In the genomic region with DNA sequence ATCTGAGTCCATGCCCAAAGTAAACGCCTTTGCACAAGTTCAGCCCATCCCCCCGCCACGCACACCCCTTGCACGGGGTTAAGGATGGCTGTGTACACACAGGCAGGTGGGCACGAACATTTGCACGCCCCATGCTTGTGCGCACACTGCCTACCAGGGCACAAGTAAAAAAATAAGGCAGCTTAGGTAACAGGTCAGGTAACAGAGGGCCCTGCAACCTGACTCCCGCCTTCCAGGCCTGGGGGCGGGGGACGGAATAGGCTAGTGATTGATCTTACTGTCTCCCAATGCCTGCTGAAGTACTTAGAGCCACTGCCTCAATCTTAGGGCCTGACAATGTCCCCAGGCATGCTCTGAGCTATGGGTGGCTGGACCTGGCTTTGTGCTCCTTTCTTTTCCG, we compare ENCODE assay signal across 15 mouse cellular contexts. TPM values are rescaled to one million over a fixed set of nuclear protein-coding genes. Genes with fewer than 3 reads are reported as not detected.
A peak's percentile ranks its signal among the peaks of the same experiment; 100 is the strongest.
DNase-seq lines count a peak whose midpoint lies in the region; ATAC-seq and TF ChIP-seq lines count a peak whose summit lies in the region.
"Had no signal": no experiment of that assay in that cellular context is flagged by ENCODE, and none has a peak within 500 bp of the region (broad histone marks: within the 10 kb centered on the region; RNA-seq: fewer than 3 reads in every experiment).

No protein-coding gene starts in this region.

- 39% methylated on average over 11 of the region's 11 CpGs for WGBS in lung, postnatal 0 days
- WGBS in intestine, embryonic 16.5 days: 39% methylated on average over 11 of the region's 11 CpGs
- WGBS in stomach, postnatal 0 days: 38% methylated on average over 11 of the region's 11 CpGs
- 59% methylated on average over 11 of the region's 11 CpGs for WGBS in forebrain, embryonic 16.5 days

- no peak overlapping the region for H3K4me3 ChIP-seq in lung, postnatal 0 days (ENCODE audit: low read depth, low read length)
- peak overlapping the region; percentile 37 for H3K4me3 ChIP-seq in intestine, embryonic 16.5 days (ENCODE audit: low read length)
- no peak overlapping the region for H3K4me3 ChIP-seq in stomach, postnatal 0 days (ENCODE audit: low read depth, low read length)
- H3K4me3 ChIP-seq in forebrain, embryonic 16.5 days (replicated peaks; ENCODE audit: low read length): no peak overlapping the region
- H3K4me3 ChIP-seq: midbrain, embryonic 12.5 days; neural tube, embryonic 13.5 days had no signal

- no peak for DNase-seq in lung, postnatal 0 days (ENCODE audit: low spot score)
- DNase-seq in lung, postnatal 4 days: no peak
- peak; percentile 32 for DNase-seq in embryo, embryonic 9.5 days (ENCODE audit: extremely low spot score)
- no peak for DNase-seq in stomach, postnatal 0 days (ENCODE audit: low spot score)
- no peak for DNase-seq in layer of hippocampus, adult 8-10 months (ENCODE audit: low spot score in 2 of 2)
- DNase-seq: cerebellum, adult 18-20 months; heart, adult 18-20 months; heart, postnatal 36 days; layer of hippocampus, postnatal 36 days had no signal

- ATAC-seq in lung, postnatal 0 days: no peak
- peak; percentile 15; the same call in 1 of the 2 replicates for ATAC-seq in intestine, embryonic 16.5 days
- ATAC-seq in stomach, postnatal 0 days (ENCODE audit: low FRiP score, low TSS enrichment): no peak
- ATAC-seq in forebrain, embryonic 16.5 days: no peak

- peak overlapping the region; percentile 38; the same call in 1 of the 2 replicates for H3K4me2 ChIP-seq in lung, postnatal 0 days (replicated peaks; ENCODE audit: low read depth, low read length)
- H3K4me2 ChIP-seq in intestine, embryonic 16.5 days (ENCODE audit: low read depth, low read length): peak overlapping the region; percentile 48
- H3K4me2 ChIP-seq in stomach, postnatal 0 days (replicated peaks; ENCODE audit: low read depth): peak overlapping the region; percentile 39; the same call in 1 of the 2 replicates
- H3K4me2 ChIP-seq in forebrain, embryonic 16.5 days (ENCODE audit: low read length): no peak overlapping the region
- H3K4me2 ChIP-seq: midbrain, embryonic 12.5 days; neural tube, embryonic 13.5 days had no signal

- H3K27ac ChIP-seq in lung, postnatal 0 days (ENCODE audit: low read length): peak overlapping the region; percentile 47; the same call in 1 of the 2 replicates
- peak overlapping the region; percentile 90 for H3K27ac ChIP-seq in intestine, embryonic 16.5 days (ENCODE audit: low read length)
- peak overlapping the region; percentile 70 for H3K27ac ChIP-seq in stomach, postnatal 0 days (replicated peaks)
- H3K27ac ChIP-seq in forebrain, embryonic 16.5 days (ENCODE audit: low read length): no peak overlapping the region
- H3K27ac ChIP-seq: midbrain, embryonic 12.5 days; neural tube, embryonic 13.5 days had no signal

- peaks cover 6% of the 10 kb centered on the region; the same call in 1 of the 2 replicates for H3K4me1 ChIP-seq in lung, postnatal 0 days (ENCODE audit: insufficient read depth, low read depth, low read length)
- peaks cover 11% of the 10 kb centered on the region for H3K4me1 ChIP-seq in intestine, embryonic 16.5 days (ENCODE audit: control insufficient read depth, insufficient read depth, low read length)
- H3K4me1 ChIP-seq in stomach, postnatal 0 days (replicated peaks; ENCODE audit: control insufficient read depth, insufficient read depth): peaks cover 10% of the 10 kb centered on the region
- no peaks in the 10 kb centered on the region for H3K4me1 ChIP-seq in forebrain, embryonic 16.5 days (replicated peaks; ENCODE audit: control insufficient read depth, insufficient read depth, low read length)
- H3K4me1 ChIP-seq: midbrain, embryonic 12.5 days; neural tube, embryonic 13.5 days had no signal

- no peak for TF ChIP-seq CTCF in lung, postnatal 0 days (IDR thresholded peaks at IDR 0.05)
- no peak for TF ChIP-seq CTCF in stomach, postnatal 0 days (IDR thresholded peaks at IDR 0.05; ENCODE audit: low read depth)

- no peaks in the 10 kb centered on the region for H3K36me3 ChIP-seq in lung, postnatal 0 days (ENCODE audit: insufficient read depth, low read length)
- no peaks in the 10 kb centered on the region for H3K36me3 ChIP-seq in intestine, embryonic 16.5 days (ENCODE audit: control insufficient read depth, insufficient read depth, low read length)
- H3K36me3 ChIP-seq in stomach, postnatal 0 days (ENCODE audit: control insufficient read depth, insufficient read depth, low read length): no peaks in the 10 kb centered on the region
- no peaks in the 10 kb centered on the region for H3K36me3 ChIP-seq in forebrain, embryonic 16.5 days (ENCODE audit: control insufficient read depth, insufficient read depth)
- H3K36me3 ChIP-seq: midbrain, embryonic 12.5 days; neural tube, embryonic 13.5 days had no signal

- no peaks in the 10 kb centered on the region for H3K27me3 ChIP-seq in lung, postnatal 0 days (replicated peaks; ENCODE audit: insufficient read depth, low read length)
- no peaks in the 10 kb centered on the region for H3K27me3 ChIP-seq in intestine, embryonic 16.5 days (replicated peaks; ENCODE audit: control insufficient read depth, insufficient read depth, low read length)
- no peaks in the 10 kb centered on the region for H3K27me3 ChIP-seq in stomach, postnatal 0 days (ENCODE audit: control insufficient read depth, insufficient read depth, low read length)
- H3K27me3 ChIP-seq in forebrain, embryonic 16.5 days (replicated peaks; ENCODE audit: control insufficient read depth, insufficient read depth, low read length): no peaks in the 10 kb centered on the region
- H3K27me3 ChIP-seq: midbrain, embryonic 12.5 days; neural tube, embryonic 13.5 days had no signal

- H3K9ac ChIP-seq in lung, postnatal 0 days (replicated peaks; ENCODE audit: low read depth): no peak overlapping the region
- peak overlapping the region; percentile 60 for H3K9ac ChIP-seq in intestine, embryonic 16.5 days (ENCODE audit: low read depth, low read length)
- 0 out of 2 replicates have a peak overlapping the region, but pooled peaks have one; percentile 23 for H3K9ac ChIP-seq in stomach, postnatal 0 days (ENCODE audit: low read length)
- H3K9ac ChIP-seq in forebrain, embryonic 16.5 days (replicated peaks; ENCODE audit: low read depth, low read length): no peak overlapping the region
- H3K9ac ChIP-seq: midbrain, embryonic 12.5 days; neural tube, embryonic 13.5 days had no signal

- no peak for TF ChIP-seq EP300 in lung, postnatal 0 days (IDR thresholded peaks at IDR 0.05)
- TF ChIP-seq EP300 in stomach, postnatal 0 days (optimal IDR thresholded peaks at IDR 0.05): no peak

- no peaks in the 10 kb centered on the region for H3K9me3 ChIP-seq in lung, postnatal 0 days (ENCODE audit: low read length)
- no peaks in the 10 kb centered on the region for H3K9me3 ChIP-seq in intestine, embryonic 16.5 days (ENCODE audit: control insufficient read depth, low read length)
- no peaks in the 10 kb centered on the region for H3K9me3 ChIP-seq in stomach, postnatal 0 days (ENCODE audit: control insufficient read depth, low read length)
- no peaks in the 10 kb centered on the region for H3K9me3 ChIP-seq in forebrain, embryonic 16.5 days (ENCODE audit: control insufficient read depth, low read length)
- H3K9me3 ChIP-seq: midbrain, embryonic 12.5 days; neural tube, embryonic 13.5 days had no signal

RNA-seq across cellular contexts. Expression of a gene that starts 0.7 kb away (rescaled TPM):
- 0.20 and 0.46 TPM in 2 replicates for polyA plus RNA-seq in lung, postnatal 0 days (2015; fragmentation: Nextera tagmentation; extraction: Ambion mirVana)
- polyA plus RNA-seq in intestine, embryonic 16.5 days (2015; fragmentation: Nextera tagmentation; extraction: Ambion mirVana): 2.5 TPM in 2 replicates
- polyA plus RNA-seq in stomach, postnatal 0 days (2015; fragmentation: Nextera tagmentation; extraction: Ambion mirVana): 1.2 and 1.8 TPM in 2 replicates
- not detected for total RNA-seq in layer of hippocampus, adult 8-10 months (2022)
- polyA plus RNA-seq in forebrain, embryonic 16.5 days (2015; fragmentation: Nextera tagmentation; extraction: Ambion mirVana): not detected in 2 replicates
- total RNA-seq: heart, adult 18-20 months; heart, postnatal 36 days; layer of hippocampus, postnatal 36 days; liver, adult 2 months had no signal
- polyA plus RNA-seq: liver, adult 2 months; neural tube, embryonic 13.5 days had no signal

RNA-seq across cellular contexts. Expression of a gene that starts 15.7 kb away (rescaled TPM):
- 15.5 and 16.1 TPM in 2 replicates for polyA plus RNA-seq in lung, postnatal 0 days (2015; fragmentation: Nextera tagmentation; extraction: Ambion mirVana)
- polyA plus RNA-seq in intestine, embryonic 16.5 days (2015; fragmentation: Nextera tagmentation; extraction: Ambion mirVana): 2.8 and 4.8 TPM in 2 replicates
- polyA plus RNA-seq in stomach, postnatal 0 days (2015; fragmentation: Nextera tagmentation; extraction: Ambion mirVana): 7.5 and 8.5 TPM in 2 replicates
- 10 to 100 TPM; 30.1 to 32.9 (median 31.7) TPM for total RNA-seq in layer of hippocampus, adult 8-10 months (2022)
- polyA plus RNA-seq in forebrain, embryonic 16.5 days (2015; fragmentation: Nextera tagmentation; extraction: Ambion mirVana): 16.1 and 18.5 TPM in 2 replicates

RNA-seq across cellular contexts. Expression of a gene that starts 31.8 kb away (rescaled TPM):
- 418 and 453 TPM in 2 replicates for polyA plus RNA-seq in lung, postnatal 0 days (2015; fragmentation: Nextera tagmentation; extraction: Ambion mirVana)
- polyA plus RNA-seq in intestine, embryonic 16.5 days (2015; fragmentation: Nextera tagmentation; extraction: Ambion mirVana): 471 and 487 TPM in 2 replicates
- polyA plus RNA-seq in stomach, postnatal 0 days (2015; fragmentation: Nextera tagmentation; extraction: Ambion mirVana): 604 and 680 TPM in 2 replicates
- 100 to 1,000 TPM; 566 to 881 (median 750) TPM for total RNA-seq in layer of hippocampus, adult 8-10 months (2022)
- polyA plus RNA-seq in forebrain, embryonic 16.5 days (2015; fragmentation: Nextera tagmentation; extraction: Ambion mirVana): 305 and 334 TPM in 2 replicates

RNA-seq across cellular contexts. Expression of a gene that starts 45.5 kb away (rescaled TPM):
- 10.4 and 11.4 TPM in 2 replicates for polyA plus RNA-seq in lung, postnatal 0 days (2015; fragmentation: Nextera tagmentation; extraction: Ambion mirVana)
- polyA plus RNA-seq in intestine, embryonic 16.5 days (2015; fragmentation: Nextera tagmentation; extraction: Ambion mirVana): 10.3 and 11.6 TPM in 2 replicates
- 5.9 and 6.6 TPM in 2 replicates for polyA plus RNA-seq in stomach, postnatal 0 days (2015; fragmentation: Nextera tagmentation; extraction: Ambion mirVana)
- not detected for total RNA-seq in layer of hippocampus, adult 8-10 months (2022)
- not detected in 2 replicates for polyA plus RNA-seq in forebrain, embryonic 16.5 days (2015; fragmentation: Nextera tagmentation; extraction: Ambion mirVana)
- total RNA-seq: layer of hippocampus, postnatal 36 days had no signal
- polyA plus RNA-seq: frontal cortex, adult 2 months; midbrain, embryonic 12.5 days had no signal

Comparison
In these comparisons a context has a peak if more than half of its experiments do, and no peak if none do; other contexts are left out.
1. H3K9ac ChIP-seq: peak in intestine, embryonic 16.5 days (single experiment) and stomach, postnatal 0 days (single experiment); none in lung, postnatal 0 days (single experiment) and forebrain, embryonic 16.5 days (single experiment).